Mouse (Mus musculus) kidney, adult 2 months (tissue): ENCODE measurements around the gene Ppm1h. TPM values are rescaled to one million over a fixed set of nuclear protein-coding genes. Genes with fewer than 3 reads are reported as not detected.

Source experiments
- DNase-seq: peaks from one replicate; pipeline ENCODE4 v3.0.0; 2021
- H3K27ac ChIP-seq: fragments of 200-500 bp; 2 replicates; pipeline ENCODE4 v1.5.1; 2012; ENCODE audit warnings: low read depth, low read length, control low read depth, inconsistent platforms; ENCODE audit not compliant: insufficient read depth
- H3K27me3 ChIP-seq: fragments of 200-500 bp; replicated peaks from 2 replicates; pipeline ENCODE4 v1.6.1; 2012; ENCODE audit warnings: mild to moderate bottlenecking, moderate library complexity, low read length, inconsistent platforms; ENCODE audit not compliant: control insufficient read depth, insufficient read depth
- H3K36me3 ChIP-seq: fragments of 200-500 bp; 2 replicates; pipeline ENCODE4 v1.6.1; 2012; ENCODE audit warnings: mild to moderate bottlenecking, moderate library complexity, low read length, inconsistent platforms; ENCODE audit not compliant: control insufficient read depth, insufficient read depth
- H3K4me1 ChIP-seq: fragments of 200-500 bp; 2 replicates; pipeline ENCODE4 v1.6.1; 2011; ENCODE audit warnings: low read length; ENCODE audit not compliant: control insufficient read depth, insufficient read depth
- H3K4me3 ChIP-seq: fragments of 200-500 bp; 2 replicates; pipeline ENCODE4 v1.5.1; 2011; ENCODE audit warnings: mild to moderate bottlenecking, low read depth, low read length, control low read depth; ENCODE audit not compliant: insufficient read depth
- CTCF ChIP-seq: fragments of 200-500 bp; conservative IDR thresholded peaks from 2 replicates; pipeline ENCODE4 v1.5.1; 2011; ENCODE audit warnings: low read depth, mild to moderate bottlenecking, control low read depth, low read length, moderate library complexity, mixed read lengths; ENCODE audit not compliant: insufficient read depth, insufficient read length
- POLR2A ChIP-seq: fragments of 200-500 bp; IDR thresholded peaks from one replicate; pipeline ENCODE4 v1.6.1; 2011; ENCODE audit warnings: low read depth, low read length, control low read depth
- WGBS: fragments of 180-500 bp; shearing (Covaris S2); methylation state at CpG from one replicate; pipeline ENCODE4 v1.1.7; 2018; 5-methylcytosine and 5-hydroxymethylcytosine counted together
- polyA plus RNA-seq: library from polyadenylated mRNA; depleted of rRNA; stranded (reverse); fragments of >200 nt; gene quantifications from 2 replicates; pipeline ENCODE4 v1.2.3, GENCODE M21; 2012; rRNA removed

The Ppm1h gene
- polyA plus RNA-seq = 27.1 and 29.2 TPM in 2 replicates

- H3K36me3 ChIP-seq = no peaks in the 10 kb centered on the region
- H3K27me3 ChIP-seq = no peaks in the 10 kb centered on the region
- WGBS = under 1% methylated on average over 94 of the region's 94 CpGs
- H3K4me1 ChIP-seq = peaks cover 10% of the 10 kb centered on the region
- peak within 1 kb of the TSS; percentile 92 for H3K4me3 ChIP-seq
- peak within 1 kb of the TSS; percentile 81 for H3K27ac ChIP-seq
- TF ChIP-seq POLR2A (peak; percentile 56), CTCF (peak; percentile 60; the same call in 1 of the 2 replicates)
- DNase-seq = peak; percentile 93
Measured at GRCm38 (mm10) chr10:122678541-122679436, at the start of gene Ppm1h. Gene Ppm1h (plus strand): TSS chr10:122678762.

- H3K4me3 ChIP-seq = no peak overlapping the region
- no peaks in the 10 kb centered on the region for H3K36me3 ChIP-seq
- DNase-seq = no peak
- H3K27ac ChIP-seq = no peak overlapping the region
- TF ChIP-seq CTCF (no peak), POLR2A (no peak)
- H3K4me1 ChIP-seq = no peaks in the 10 kb centered on the region
- 73% methylated on average over 4 of the region's 4 CpGs for WGBS
- H3K27me3 ChIP-seq = no peaks in the 10 kb centered on the region
Measured at GRCm38 (mm10) chr10:122629003-122629402, 49.6 kb upstream of the Ppm1h start.

GRCm38 (mm10) chr10:122639879-122640278, 38.7 kb upstream of the Ppm1h start:
- WGBS = 43% methylated on average over 4 of the region's 4 CpGs
- H3K4me3 ChIP-seq = no peak overlapping the region
- peaks cover 7% of the 10 kb centered on the region for H3K4me1 ChIP-seq
- H3K36me3 ChIP-seq = no peaks in the 10 kb centered on the region
- H3K27ac ChIP-seq = peak overlapping the region; percentile 35; the same call in 1 of the 2 replicates
- H3K27me3 ChIP-seq = no peaks in the 10 kb centered on the region
- TF ChIP-seq CTCF (no peak), POLR2A (no peak)
- peak; percentile 72 for DNase-seq

- Histone ChIP-seq H3K4me1 (peaks cover 7% of the 10 kb centered on the region), H3K4me3 (no peak overlapping the region), H3K36me3 (no peaks in the 10 kb centered on the region), H3K27ac (no peak overlapping the region), H3K27me3 (no peaks in the 10 kb centered on the region)
- 85% methylated on average over 8 of the region's 8 CpGs for WGBS
- TF ChIP-seq CTCF (no peak), POLR2A (no peak)
- DNase-seq = no peak
Measured at GRCm38 (mm10) chr10:122641263-122641795, 37.2 kb upstream of the Ppm1h start.

- no peaks in the 10 kb centered on the region for H3K36me3 ChIP-seq
- no peak overlapping the region for H3K4me3 ChIP-seq
- no peak for DNase-seq
- WGBS = 93% methylated on average over 4 of the region's 4 CpGs
- H3K27ac ChIP-seq = no peak overlapping the region
- peaks cover 7% of the 10 kb centered on the region for H3K4me1 ChIP-seq
- H3K27me3 ChIP-seq = no peaks in the 10 kb centered on the region
- no peak for TF ChIP-seq POLR2A
- TF ChIP-seq CTCF = no peak
Measured at GRCm38 (mm10) chr10:122642125-122642524, 36.4 kb upstream of the Ppm1h start.

- WGBS = 85% methylated on average over 4 of the region's 4 CpGs
- H3K4me3 ChIP-seq = no peak overlapping the region
- DNase-seq = no peak
- H3K27ac ChIP-seq = no peak overlapping the region
- 0 out of 2 replicates have a peak, but pooled peaks cover 3% of the 10 kb centered on the region for H3K4me1 ChIP-seq
- TF ChIP-seq CTCF = no peak
- no peak for TF ChIP-seq POLR2A
- no peaks in the 10 kb centered on the region for H3K27me3 ChIP-seq
- no peaks in the 10 kb centered on the region for H3K36me3 ChIP-seq
Measured at GRCm38 (mm10) chr10:122651932-122652331, 26.6 kb upstream of the Ppm1h start.

- 97% methylated on average over 1 of the region's 1 CpGs for WGBS
- DNase-seq = no peak
Measured at GRCm38 (mm10) chr10:122652578-122652977, 26.0 kb upstream of the Ppm1h start.

More at GRCm38 (mm10) chr10:122652578-122652977, 26.0 kb upstream of the Ppm1h start:
- H3K27ac ChIP-seq = no peak overlapping the region
- no peak for TF ChIP-seq POLR2A
- no peak for TF ChIP-seq CTCF
- no peaks in the 10 kb centered on the region for H3K27me3 ChIP-seq
- 0 out of 2 replicates have a peak, but pooled peaks cover 3% of the 10 kb centered on the region for H3K4me1 ChIP-seq
- no peaks in the 10 kb centered on the region for H3K36me3 ChIP-seq
- H3K4me3 ChIP-seq = no peak overlapping the region
